11 mouse cellular contexts compared by ENCODE assay signal in the genomic region with DNA sequence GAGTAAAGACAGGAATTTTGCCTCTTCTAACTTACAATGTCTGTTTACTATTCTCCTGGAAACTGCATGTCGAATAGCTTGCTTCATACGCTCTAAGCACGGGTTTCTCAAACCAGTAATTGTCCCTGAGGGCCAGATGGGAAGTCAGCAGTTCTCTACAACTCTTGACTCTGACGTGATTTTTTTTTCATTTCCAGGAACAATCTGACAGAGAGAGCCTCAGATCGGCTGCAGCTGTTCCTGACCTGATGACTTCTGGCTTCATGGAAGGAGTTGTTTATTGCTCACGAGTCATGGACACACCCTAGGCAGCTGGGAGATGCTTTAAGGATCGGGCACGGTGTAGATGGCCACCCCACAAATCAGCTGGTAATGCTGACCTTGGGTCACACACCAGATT.
DNase-seq lines count a peak whose midpoint lies in the region; ATAC-seq and TF ChIP-seq lines count a peak whose summit lies in the region.
"Had no signal": no experiment of that assay in that cellular context is flagged by ENCODE, and none has a peak within 500 bp of the region (broad histone marks: within the 10 kb centered on the region; RNA-seq: fewer than 3 reads in every experiment).

No protein-coding gene starts in this region.

- H3K27ac ChIP-seq in embryonic facial prominence, embryonic 15.5 days (replicated peaks): peak overlapping the region; percentile 31; the same call in 1 of the 2 replicates
- H3K27ac ChIP-seq in kidney, embryonic 16.5 days (ENCODE audit: low read length): 0 out of 2 replicates have a peak overlapping the region, but pooled peaks have one; percentile 57
- H3K27ac ChIP-seq in lung, postnatal 0 days (ENCODE audit: low read length): 0 out of 2 replicates have a peak overlapping the region, but pooled peaks have one; percentile 16
- H3K27ac ChIP-seq: forebrain, embryonic 10.5 days had no signal

- no peaks in the 10 kb centered on the region for H3K27me3 ChIP-seq in embryonic facial prominence, embryonic 15.5 days
- no peaks in the 10 kb centered on the region for H3K27me3 ChIP-seq in kidney, embryonic 16.5 days (ENCODE audit: insufficient read depth, low read length)
- no peaks in the 10 kb centered on the region for H3K27me3 ChIP-seq in lung, postnatal 0 days (replicated peaks; ENCODE audit: insufficient read depth, low read length)

- peaks cover 9% of the 10 kb centered on the region; the same call in 1 of the 2 replicates for H3K4me1 ChIP-seq in embryonic facial prominence, embryonic 15.5 days
- H3K4me1 ChIP-seq in kidney, embryonic 16.5 days (ENCODE audit: insufficient read depth, low read length): no peaks in the 10 kb centered on the region
- no peaks in the 10 kb centered on the region for H3K4me1 ChIP-seq in lung, postnatal 0 days (ENCODE audit: insufficient read depth, low read depth, low read length)

- peak; percentile 42 for DNase-seq in heart, adult 8-10 months (ENCODE audit: low spot score)
- peak; percentile 94 for DNase-seq in lung, postnatal 0 days (ENCODE audit: low spot score)
- no peak for DNase-seq in layer of hippocampus, postnatal 25 days (ENCODE audit: extremely low spot score in 1 of 2, low spot score in 1 of 2)
- no peak for DNase-seq in spleen, postnatal 10 days (ENCODE audit: low spot score in 2 of 2)
- DNase-seq in adipocyte (ENCODE audit: low spot score): no peak
- DNase-seq: adrenal gland, adult 2 months; cerebellum, adult 9-10 months; layer of hippocampus, adult 9-11 months had no signal

- H3K4me3 ChIP-seq in embryonic facial prominence, embryonic 15.5 days (replicated peaks): no peak overlapping the region
- H3K4me3 ChIP-seq in kidney, embryonic 16.5 days (ENCODE audit: low read length): no peak overlapping the region
- H3K4me3 ChIP-seq in lung, postnatal 0 days (ENCODE audit: low read depth, low read length): no peak overlapping the region
- H3K4me3 ChIP-seq: forebrain, embryonic 10.5 days had no signal

- no peaks in the 10 kb centered on the region for H3K9me3 ChIP-seq in embryonic facial prominence, embryonic 15.5 days (replicated peaks)
- peaks cover 3% of the 10 kb centered on the region for H3K9me3 ChIP-seq in kidney, embryonic 16.5 days (ENCODE audit: low read length)
- no peaks in the 10 kb centered on the region for H3K9me3 ChIP-seq in lung, postnatal 0 days (ENCODE audit: low read length)
- H3K9me3 ChIP-seq: forebrain, embryonic 10.5 days had no signal

- H3K9ac ChIP-seq in embryonic facial prominence, embryonic 15.5 days: no peak overlapping the region
- no peak overlapping the region for H3K9ac ChIP-seq in kidney, embryonic 16.5 days (replicated peaks; ENCODE audit: low read length)
- H3K9ac ChIP-seq in lung, postnatal 0 days (replicated peaks; ENCODE audit: low read depth): no peak overlapping the region

- WGBS in embryonic facial prominence, embryonic 15.5 days: 22% methylated on average over 8 of the region's 8 CpGs
- 25% methylated on average over 8 of the region's 8 CpGs for WGBS in kidney, embryonic 16.5 days
- 27% methylated on average over 8 of the region's 8 CpGs for WGBS in lung, postnatal 0 days

- H3K4me2 ChIP-seq in embryonic facial prominence, embryonic 15.5 days (replicated peaks): no peak overlapping the region
- no peak overlapping the region for H3K4me2 ChIP-seq in kidney, embryonic 16.5 days (replicated peaks; ENCODE audit: low read depth, low read length)
- H3K4me2 ChIP-seq in lung, postnatal 0 days (replicated peaks; ENCODE audit: low read depth, low read length): no peak overlapping the region

- 0 out of 2 replicates have a peak, but pooled peaks have one; percentile 5 for ATAC-seq in embryonic facial prominence, embryonic 15.5 days (ENCODE audit: insufficient number of reproducible peaks, low FRiP score, low TSS enrichment, low read depth)
- peak; percentile 67; the same call in 1 of the 2 replicates for ATAC-seq in kidney, embryonic 16.5 days (ENCODE audit: low FRiP score, low TSS enrichment)
- ATAC-seq in lung, postnatal 0 days: peak; percentile 89

- no peaks in the 10 kb centered on the region for H3K36me3 ChIP-seq in embryonic facial prominence, embryonic 15.5 days
- H3K36me3 ChIP-seq in kidney, embryonic 16.5 days (ENCODE audit: insufficient read depth, low read length): no peaks in the 10 kb centered on the region
- H3K36me3 ChIP-seq in lung, postnatal 0 days (ENCODE audit: insufficient read depth, low read length): no peaks in the 10 kb centered on the region
- H3K36me3 ChIP-seq: forebrain, embryonic 10.5 days had no signal

- TF ChIP-seq CTCF in lung, postnatal 0 days (IDR thresholded peaks at IDR 0.05): no peak

- peak; percentile 86 for TF ChIP-seq EP300 in lung, postnatal 0 days (IDR thresholded peaks at IDR 0.05)

Comparison
In these comparisons a context has a peak if more than half of its experiments do, and no peak if none do; other contexts are left out.
1. ATAC-seq: peak in every context shown above with its lines; median percentile 89 in lung, postnatal 0 days; 67 in kidney, embryonic 16.5 days; 5 in embryonic facial prominence, embryonic 15.5 days.
2. DNase-seq: peak in heart, adult 8-10 months (single experiment) and lung, postnatal 0 days (single experiment); none in layer of hippocampus, postnatal 25 days (0 of 2), spleen, postnatal 10 days (0 of 2) and adipocyte (single experiment).
3. Peak in every context shown above with its lines, with median percentiles within 50 percentile points of each other: H3K27ac ChIP-seq.